Mouse (Mus musculus) small intestine, adult 2 months (tissue): ENCODE data around the gene Zhx3. TPM values are rescaled to one million over a fixed set of nuclear protein-coding genes. Genes with fewer than 3 reads are reported as not detected.

Experiments used
- H3K27ac ChIP-seq: fragments of 200-500 bp; 2 replicates; pipeline ENCODE4 v1.5.1; 2012; ENCODE audit warnings: low read depth, low read length, control low read depth, inconsistent platforms; ENCODE audit not compliant: insufficient read depth
- H3K27me3 ChIP-seq: fragments of 200-500 bp; 2 replicates; pipeline ENCODE4 v1.6.1; 2012; ENCODE audit warnings: mild to moderate bottlenecking, moderate library complexity, low read length, inconsistent platforms; ENCODE audit not compliant: control insufficient read depth, insufficient read depth
- H3K36me3 ChIP-seq: fragments of 200-500 bp; 2 replicates; pipeline ENCODE4 v1.6.1; 2012; ENCODE audit warnings: mild to moderate bottlenecking, low read length, control low read depth, inconsistent platforms; ENCODE audit not compliant: control insufficient read depth, insufficient read depth
- H3K4me1 ChIP-seq: fragments of 200-500 bp; 2 replicates; pipeline ENCODE4 v1.6.1; 2012; ENCODE audit warnings: low read length, inconsistent platforms, mixed read lengths; ENCODE audit not compliant: control insufficient read depth, insufficient read depth, insufficient read length
- H3K4me3 ChIP-seq: fragments of 200-500 bp; 2 replicates; pipeline ENCODE4 v1.5.1; 2012; ENCODE audit warnings: low read depth, mild to moderate bottlenecking, control low read depth, inconsistent platforms, low read length, moderate library complexity
- CTCF ChIP-seq: fragments of 200-500 bp; IDR thresholded peaks from 2 replicates; pipeline ENCODE4 v1.5.1; 2012; ENCODE audit warnings: low read depth, mild to moderate bottlenecking, control low read depth, inconsistent platforms, low read length, moderate library complexity, mixed read lengths; ENCODE audit not compliant: insufficient replicate concordance, insufficient read length; ENCODE audit errors: extremely low read depth
- POLR2A ChIP-seq: fragments of 200-500 bp; IDR thresholded peaks from 2 replicates; pipeline ENCODE4 v1.6.1; 2012; ENCODE audit warnings: low read depth, mild to moderate bottlenecking, control low read depth, inconsistent platforms, low read length, moderate library complexity
- WGBS: fragments of 180-500 bp; shearing (Covaris S2); methylation state at CpG from one replicate; pipeline ENCODE4 v1.1.7; 2018; 5-methylcytosine and 5-hydroxymethylcytosine counted together
- polyA plus RNA-seq: library from polyadenylated mRNA; depleted of rRNA; stranded (reverse); fragments of >200 nt; gene quantifications from 2 replicates; pipeline ENCODE4 v1.2.3, GENCODE M21; 2012

Zhx3 gene
- polyA plus RNA-seq, 1 experiment, result 6.2 TPM

- Histone ChIP-seq H3K4me3 (peak overlapping the region; percentile 48), H3K4me1 (peaks cover 21% of the 10 kb centered on the region), H3K27ac (peak overlapping the region; percentile 86), H3K27me3 (no peaks in the 10 kb centered on the region), H3K36me3 (peaks cover 27% of the 10 kb centered on the region)
- 54% methylated on average over 9 of the region's 9 CpGs for WGBS
- TF ChIP-seq CTCF, result no peak
- TF ChIP-seq POLR2A, result no peak
Measured at GRCm38 (mm10) chr2:160891697-160892096, 18.9 kb upstream of the Zhx3 start.

- Histone ChIP-seq H3K4me1 (peaks cover 21% of the 10 kb centered on the region), H3K36me3 (peaks cover 22% of the 10 kb centered on the region), H3K27me3 (no peaks in the 10 kb centered on the region), H3K4me3 (no peak overlapping the region), H3K27ac (peak overlapping the region; percentile 98)
- TF ChIP-seq CTCF (no peak), POLR2A (no peak)
- WGBS, result 59% methylated on average over 5 of the region's 5 CpGs
Measured at GRCm38 (mm10) chr2:160891045-160891444, 18.2 kb upstream of the Zhx3 start.

GRCm38 (mm10) chr2:160887859-160888258, 15.1 kb upstream of the Zhx3 start:
- Histone ChIP-seq H3K27me3 (no peaks in the 10 kb centered on the region), H3K27ac (peak overlapping the region; percentile 98), H3K4me1 (peaks cover 19% of the 10 kb centered on the region), H3K36me3 (peaks cover 4% of the 10 kb centered on the region; the same call in 1 of the 2 replicates), H3K4me3 (peak overlapping the region; percentile 74)
- TF ChIP-seq POLR2A (peak; percentile 76), CTCF (no peak)
- WGBS, result under 1% methylated on average over 26 of the region's 26 CpGs

- TF ChIP-seq CTCF (peak; percentile 92; the same call in 1 of the 2 replicates), POLR2A (no peak)
- Histone ChIP-seq H3K4me1 (peaks cover 19% of the 10 kb centered on the region), H3K36me3 (no peaks in the 10 kb centered on the region; the same call in 1 of the 2 replicates), H3K27me3 (no peaks in the 10 kb centered on the region), H3K27ac (peak overlapping the region; percentile 93), H3K4me3 (peak overlapping the region; percentile 74)
- WGBS, result 1% methylated on average over 11 of the region's 11 CpGs
Measured at GRCm38 (mm10) chr2:160887284-160887683, 14.5 kb upstream of the Zhx3 start.

GRCm38 (mm10) chr2:160886221-160886620, 13.4 kb upstream of the Zhx3 start:
- H3K27me3 ChIP-seq, result no peaks in the 10 kb centered on the region
- H3K4me3 ChIP-seq, result no peak overlapping the region
- no peak overlapping the region for H3K27ac ChIP-seq
- H3K4me1 ChIP-seq, result peaks cover 12% of the 10 kb centered on the region; the same call in 1 of the 2 replicates
- no peak for TF ChIP-seq POLR2A
- TF ChIP-seq CTCF, result no peak
- 94% methylated on average over 3 of the region's 3 CpGs for WGBS
- H3K36me3 ChIP-seq, result no peaks in the 10 kb centered on the region

- Histone ChIP-seq H3K27ac (no peak overlapping the region), H3K4me1 (peaks cover 4% of the 10 kb centered on the region; the same call in 1 of the 2 replicates), H3K27me3 (no peaks in the 10 kb centered on the region), H3K4me3 (no peak overlapping the region), H3K36me3 (no peaks in the 10 kb centered on the region)
- TF ChIP-seq CTCF, result peak; percentile 70; the same call in 1 of the 2 replicates
- no peak for TF ChIP-seq POLR2A
- WGBS, result 36% methylated on average over 2 of the region's 2 CpGs
Measured at GRCm38 (mm10) chr2:160884830-160885229, 12.0 kb upstream of the Zhx3 start.

- Histone ChIP-seq H3K27me3 (no peaks in the 10 kb centered on the region), H3K27ac (no peak overlapping the region), H3K4me3 (no peak overlapping the region), H3K4me1 (peaks cover 4% of the 10 kb centered on the region; the same call in 1 of the 2 replicates), H3K36me3 (no peaks in the 10 kb centered on the region)
- no peak for TF ChIP-seq POLR2A
- TF ChIP-seq CTCF, result no peak
- WGBS, result 45% methylated on average over 4 of the region's 4 CpGs
Measured at GRCm38 (mm10) chr2:160883912-160884311, 11.1 kb upstream of the Zhx3 start.
